Mouse (Mus musculus): ENCODE measurements around the gene Wbp2nl. TPM values are rescaled to one million over a fixed set of nuclear protein-coding genes. Genes with fewer than 3 reads are reported as not detected.

The Wbp2nl gene
- total and polyA plus RNA-seq, 2 experiments from 2014 or later = 0.36 to 1.4 TPM

DNA sequence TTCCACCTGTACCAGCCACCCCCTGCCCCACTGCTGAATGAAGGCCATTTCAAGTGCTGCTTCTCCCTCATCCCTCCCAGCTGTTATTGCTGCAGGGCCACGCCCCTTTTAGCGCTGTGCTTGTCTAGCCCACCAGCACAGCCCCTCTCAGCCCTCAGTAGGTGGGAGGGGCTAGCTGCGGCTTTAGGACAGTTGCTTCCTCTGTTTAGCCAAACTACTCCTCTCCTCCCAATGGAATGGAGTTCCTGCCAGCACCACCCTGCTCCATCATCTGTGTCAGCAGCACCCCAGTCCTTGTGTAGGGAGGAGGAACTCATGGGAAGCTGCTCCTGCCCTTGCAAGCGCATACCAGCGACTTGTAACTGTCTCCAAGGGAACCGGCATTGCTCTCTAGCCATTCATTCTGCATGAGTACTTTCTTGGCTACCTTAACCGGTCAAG is 5.5 kb upstream of the Wbp2nl start:
- peaks cover 11% of the 10 kb centered on the region for H3K4me1 ChIP-seq (ENCODE audit: insufficient read depth, low read length)
- WGBS = 2% methylated on average over 7 of the region's 7 CpGs

DNA sequence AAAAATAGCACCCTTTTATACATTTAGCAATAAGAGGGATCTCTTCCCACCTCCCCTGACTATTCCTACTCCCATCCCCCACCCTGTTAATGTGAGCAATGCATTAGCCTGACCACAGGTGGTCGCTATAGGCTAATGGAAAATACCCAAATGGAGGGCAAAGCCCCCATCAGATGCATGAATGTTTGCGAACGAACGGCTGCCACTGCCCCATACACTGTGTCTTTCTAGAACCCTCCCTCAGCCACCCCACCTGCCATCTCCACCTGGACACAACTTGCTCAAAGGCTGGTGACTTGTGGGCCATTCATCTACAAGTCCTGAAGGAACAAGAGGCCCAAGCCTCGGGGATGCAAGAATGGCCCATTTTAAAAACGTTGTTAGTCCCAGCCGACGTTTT is 4.7 kb upstream of the Wbp2nl start:
- H3K27me3 ChIP-seq (ENCODE audit: insufficient read depth, low read length) = no peaks in the 10 kb centered on the region
- 26% methylated on average over 8 of the region's 8 CpGs for WGBS
- DNase-seq (ENCODE audit: low spot score) = peak; percentile 85

More for the DNA sequence above, 5.5 kb upstream of the Wbp2nl start:
- Histone ChIP-seq H3K36me3 (ENCODE audit: insufficient read depth, low read length) (peaks cover 30% of the 10 kb centered on the region), H3K27me3 (ENCODE audit: insufficient read depth, low read length) (no peaks in the 10 kb centered on the region), H3K9me3 (ENCODE audit: low read length) (no peaks in the 10 kb centered on the region), H3K27ac (peak overlapping the region; percentile 60), H3K4me3 (ENCODE audit: low read length) (no peak overlapping the region), H3K4me2 (ENCODE audit: low read depth, low read length) (0 out of 2 replicates have a peak overlapping the region, but pooled peaks have one; percentile 19), H3K9ac (replicated peaks; ENCODE audit: low read length) (no peak overlapping the region)
- no peak for TF ChIP-seq CTCF (IDR thresholded peaks at IDR 0.05; ENCODE audit: low read depth)
- DNase-seq (ENCODE audit: low spot score) = peak; percentile 74
- peak; percentile 92 for ATAC-seq

DNA sequence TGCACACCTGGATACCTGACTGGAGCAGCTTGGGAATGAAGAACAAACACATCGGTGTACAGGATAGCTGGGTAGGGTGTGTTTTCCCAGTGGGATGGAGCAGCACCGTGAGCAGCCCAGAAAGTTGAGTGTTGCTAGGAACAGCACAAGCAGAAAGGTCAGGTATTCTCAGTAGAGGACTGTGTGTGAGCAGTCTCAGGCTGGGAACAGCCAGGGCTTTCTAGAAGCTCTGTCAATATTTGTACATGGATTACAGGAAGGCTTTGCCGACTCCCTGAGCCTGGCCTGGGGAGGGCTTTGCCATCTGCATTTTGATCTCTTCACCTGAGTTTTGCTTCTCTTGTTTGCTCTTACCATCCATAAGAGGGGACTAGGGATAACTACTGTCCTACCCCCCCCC is 8.4 kb downstream of the Wbp2nl start:
- DNase-seq (ENCODE audit: low spot score) = no peak
- Histone ChIP-seq H3K27me3 (ENCODE audit: insufficient read depth, low read length) (no peaks in the 10 kb centered on the region), H3K4me2 (ENCODE audit: low read depth, low read length) (no peak overlapping the region), H3K9me3 (ENCODE audit: low read length) (no peaks in the 10 kb centered on the region), H3K4me1 (ENCODE audit: insufficient read depth, low read length) (no peaks in the 10 kb centered on the region), H3K36me3 (ENCODE audit: insufficient read depth, low read length) (no peaks in the 10 kb centered on the region), H3K9ac (replicated peaks; ENCODE audit: low read length) (no peak overlapping the region), H3K4me3 (ENCODE audit: low read length) (no peak overlapping the region), H3K27ac (no peak overlapping the region)
- ATAC-seq = no peak
- 83% methylated on average over 3 of the region's 3 CpGs for WGBS
- TF ChIP-seq CTCF (IDR thresholded peaks at IDR 0.05; ENCODE audit: low read depth) = no peak

More for the DNA sequence above, 4.7 kb upstream of the Wbp2nl start:
- Histone ChIP-seq H3K27ac (peak overlapping the region; percentile 60; the same call in 1 of the 2 replicates), H3K9me3 (ENCODE audit: low read length) (no peaks in the 10 kb centered on the region), H3K36me3 (ENCODE audit: insufficient read depth, low read length) (peaks cover 28% of the 10 kb centered on the region), H3K4me1 (ENCODE audit: insufficient read depth, low read length) (peaks cover 11% of the 10 kb centered on the region), H3K9ac (replicated peaks; ENCODE audit: low read length) (no peak overlapping the region), H3K4me3 (ENCODE audit: low read length) (no peak overlapping the region), H3K4me2 (ENCODE audit: low read depth, low read length) (0 out of 2 replicates have a peak overlapping the region, but pooled peaks have one; percentile 7)
- peak; percentile 75 for TF ChIP-seq CTCF (IDR thresholded peaks at IDR 0.05; ENCODE audit: low read depth)
- ATAC-seq = peak; percentile 57

DNA sequence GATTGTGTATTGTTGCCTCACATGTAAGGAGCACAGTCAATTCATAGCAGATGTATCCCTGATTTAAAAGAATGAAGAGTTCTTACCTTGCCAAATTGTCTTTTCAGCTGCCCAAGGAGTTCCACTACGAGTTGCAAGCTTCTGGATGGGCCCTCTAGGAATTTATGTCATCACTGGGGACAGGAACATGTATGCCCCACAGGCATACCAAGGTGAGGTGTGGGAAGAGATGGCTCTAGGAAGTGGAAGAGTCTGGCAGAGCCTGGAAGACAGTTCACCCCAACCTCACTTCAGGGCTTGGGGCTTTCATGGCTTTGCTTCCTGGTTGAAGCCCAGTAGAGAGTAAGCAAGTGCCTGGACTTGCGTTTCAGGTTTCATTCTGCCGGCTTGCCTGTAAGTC is 9.7 kb downstream of the Wbp2nl start:
- ATAC-seq (no peak), DNase-seq (ENCODE audit: low spot score) (no peak)
- Histone ChIP-seq H3K27ac (no peak overlapping the region), H3K36me3 (ENCODE audit: insufficient read depth, low read length) (no peaks in the 10 kb centered on the region), H3K4me2 (ENCODE audit: low read depth, low read length) (no peak overlapping the region), H3K4me3 (ENCODE audit: low read length) (no peak overlapping the region), H3K9ac (replicated peaks; ENCODE audit: low read length) (no peak overlapping the region), H3K27me3 (ENCODE audit: insufficient read depth, low read length) (no peaks in the 10 kb centered on the region), H3K4me1 (ENCODE audit: insufficient read depth, low read length) (no peaks in the 10 kb centered on the region), H3K9me3 (ENCODE audit: low read length) (no peaks in the 10 kb centered on the region)
- WGBS = 86% methylated on average over 3 of the region's 3 CpGs
- TF ChIP-seq CTCF (IDR thresholded peaks at IDR 0.05; ENCODE audit: low read depth) = no peak

DNA sequence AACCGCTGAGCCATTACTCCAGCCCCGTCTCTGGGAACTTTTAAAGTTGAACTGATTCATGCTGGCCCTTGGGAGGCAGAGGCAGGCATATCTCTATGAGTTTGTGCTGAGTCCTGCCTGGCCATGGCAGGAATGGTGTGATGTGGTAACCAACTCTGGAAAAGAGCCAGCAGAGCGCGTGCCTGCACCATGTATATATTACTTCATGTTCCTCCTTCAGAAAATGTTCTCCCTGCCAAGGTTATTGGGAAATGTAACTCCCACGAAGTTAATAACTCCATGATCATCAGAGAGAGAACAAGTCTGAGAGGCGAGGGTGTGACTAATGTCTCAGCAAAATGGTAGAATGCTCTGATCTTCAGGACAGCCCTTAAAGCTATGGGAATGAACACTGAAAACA is 19.1 kb downstream of the Wbp2nl start:
- DNase-seq (ENCODE audit: low spot score) (no peak), ATAC-seq (no peak)
- Histone ChIP-seq H3K27ac (no peak overlapping the region), H3K36me3 (ENCODE audit: insufficient read depth, low read length) (no peaks in the 10 kb centered on the region), H3K4me2 (ENCODE audit: low read depth, low read length) (no peak overlapping the region), H3K9ac (replicated peaks; ENCODE audit: low read length) (no peak overlapping the region), H3K27me3 (ENCODE audit: insufficient read depth, low read length) (no peaks in the 10 kb centered on the region), H3K4me3 (ENCODE audit: low read length) (no peak overlapping the region), H3K4me1 (ENCODE audit: insufficient read depth, low read length) (no peaks in the 10 kb centered on the region), H3K9me3 (ENCODE audit: low read length) (no peaks in the 10 kb centered on the region)
- WGBS = 91% methylated on average over 6 of the region's 6 CpGs
- TF ChIP-seq CTCF (IDR thresholded peaks at IDR 0.05; ENCODE audit: low read depth) = no peak

DNA sequence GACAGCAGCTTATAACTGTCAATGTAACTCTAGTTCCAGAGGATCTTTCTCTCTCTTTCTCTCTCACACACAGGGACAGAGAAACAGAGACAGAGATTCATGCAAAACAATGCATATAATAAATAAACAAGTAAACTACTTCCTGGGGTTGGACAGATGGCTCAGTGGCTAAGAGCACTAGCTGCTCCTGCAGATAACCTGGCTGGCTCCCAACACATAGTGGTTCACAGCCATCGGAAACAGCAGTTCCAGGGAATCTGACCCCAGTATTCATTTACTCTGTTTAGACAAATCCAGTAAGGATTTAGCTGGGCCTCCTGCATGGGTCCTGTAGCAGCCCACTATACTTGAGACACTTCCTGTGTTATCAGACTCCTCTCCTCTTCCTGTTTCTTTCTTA is 20.9 kb downstream of the Wbp2nl start:
- Histone ChIP-seq H3K4me2 (ENCODE audit: low read depth, low read length) (no peak overlapping the region), H3K9ac (replicated peaks; ENCODE audit: low read length) (no peak overlapping the region), H3K27ac (no peak overlapping the region), H3K4me3 (ENCODE audit: low read length) (no peak overlapping the region), H3K4me1 (ENCODE audit: insufficient read depth, low read length) (no peaks in the 10 kb centered on the region), H3K36me3 (ENCODE audit: insufficient read depth, low read length) (no peaks in the 10 kb centered on the region), H3K27me3 (ENCODE audit: insufficient read depth, low read length) (no peaks in the 10 kb centered on the region), H3K9me3 (ENCODE audit: low read length) (no peaks in the 10 kb centered on the region)
- DNase-seq (ENCODE audit: low spot score) (no peak), ATAC-seq (no peak)
- no peak for TF ChIP-seq CTCF (IDR thresholded peaks at IDR 0.05; ENCODE audit: low read depth)
- WGBS = 44% methylated on average over 1 of the region's 1 CpGs

DNA sequence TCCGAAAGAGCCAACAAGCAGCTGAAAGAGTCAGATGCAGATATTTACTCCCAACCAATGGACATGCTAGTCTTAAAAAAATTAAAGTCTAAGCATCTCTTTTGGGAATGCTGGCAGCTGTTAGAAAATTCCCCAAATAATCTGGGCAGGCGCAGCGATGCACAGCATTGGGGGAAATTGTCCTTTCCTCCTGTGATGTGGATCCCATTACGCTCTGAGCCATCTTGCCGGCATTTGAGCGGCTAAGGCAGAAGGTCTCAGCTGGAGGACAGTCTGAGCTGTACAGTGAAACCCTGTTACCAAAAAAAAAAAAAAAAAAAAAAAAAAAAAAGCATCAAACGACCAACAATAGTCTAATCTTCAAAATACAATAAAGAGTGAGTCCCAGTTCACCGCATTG is 23.4 kb downstream of the Wbp2nl start:
- DNase-seq (ENCODE audit: low spot score) = no peak
- H3K9me3 ChIP-seq (ENCODE audit: low read length) = no peaks in the 10 kb centered on the region
- 70% methylated on average over 8 of the region's 8 CpGs for WGBS

More for the DNA sequence above, 23.4 kb downstream of the Wbp2nl start:
- no peaks in the 10 kb centered on the region for H3K4me1 ChIP-seq (ENCODE audit: insufficient read depth, low read length)
- H3K27me3 ChIP-seq (ENCODE audit: insufficient read depth, low read length) = no peaks in the 10 kb centered on the region
- H3K36me3 ChIP-seq (ENCODE audit: insufficient read depth, low read length) = no peaks in the 10 kb centered on the region
- H3K4me3 ChIP-seq (ENCODE audit: low read length) = no peak overlapping the region
- no peak overlapping the region for H3K4me2 ChIP-seq (ENCODE audit: low read depth, low read length)
- TF ChIP-seq CTCF (IDR thresholded peaks at IDR 0.05; ENCODE audit: low read depth) = no peak
- no peak overlapping the region for H3K9ac ChIP-seq (replicated peaks; ENCODE audit: low read length)
- no peak overlapping the region for H3K27ac ChIP-seq
- ATAC-seq = no peak
